Mouse (Mus musculus) intestine, embryonic 15.5 days (tissue): Measurements from ENCODE around the gene Acot5. TPM values are rescaled to one million over a fixed set of nuclear protein-coding genes. Genes with fewer than 3 reads are reported as not detected.

Experiments used
- ATAC-seq: fragments of 200-750 bp; cut with Nextera tagmentation; 2 replicates; pipeline ENCODE4 v1.8.0; 2017; ENCODE audit warnings: moderate TSS enrichment, moderate library complexity
- H3K27ac ChIP-seq: fragments of 300-500 bp; sonication (generic); 2 replicates; pipeline ENCODE4 v1.5.1; 2015; ENCODE audit warnings: mild to moderate bottlenecking, inconsistent platforms
- H3K27me3 ChIP-seq: fragments of 300-500 bp; sonication (generic); replicated peaks from 2 replicates; pipeline ENCODE4 v1.6.1; 2015; ENCODE audit warnings: inconsistent platforms
- H3K36me3 ChIP-seq: fragments of 300-500 bp; sonication (generic); 2 replicates; pipeline ENCODE4 v1.6.1; 2015; ENCODE audit warnings: inconsistent platforms
- H3K4me1 ChIP-seq: fragments of 300-500 bp; sonication (generic); replicated peaks from 2 replicates; pipeline ENCODE4 v1.6.1; 2015; ENCODE audit warnings: inconsistent platforms
- H3K4me2 ChIP-seq: fragments of 300-500 bp; sonication (generic); replicated peaks from 2 replicates; pipeline ENCODE4 v1.6.1; 2015; ENCODE audit warnings: mild to moderate bottlenecking, inconsistent platforms
- H3K4me3 ChIP-seq: fragments of 300-500 bp; sonication (generic); replicated peaks from 2 replicates; pipeline ENCODE4 v1.5.1; 2015; ENCODE audit warnings: inconsistent platforms
- H3K9ac ChIP-seq: fragments of 300-500 bp; sonication (generic); 2 replicates; pipeline ENCODE4 v1.6.1; 2015; ENCODE audit warnings: inconsistent platforms
- H3K9me3 ChIP-seq: fragments of 300-500 bp; sonication (generic); 2 replicates; pipeline ENCODE4 v1.6.1; 2016; ENCODE audit warnings: inconsistent platforms
- WGBS: fragments of 180-500 bp; shearing (Covaris S2); methylation state at CpG from one replicate; pipeline ENCODE4 v1.1.7; 2015; 5-methylcytosine and 5-hydroxymethylcytosine counted together
- polyA plus RNA-seq: library from polyadenylated mRNA; unstranded; fragments of >200 nt; fragmentation: Nextera tagmentation; extraction: Ambion mirVana; gene quantifications from 2 replicates; pipeline ENCODE4 v1.2.1, GENCODE M21; 2015

Acot5 gene
- polyA plus RNA-seq, 1 experiment from 2014 or later, result not detected

- peak overlapping the region; percentile 88 for H3K4me2 ChIP-seq
- ATAC-seq, result no peak
- no peaks in the 10 kb centered on the region for H3K27me3 ChIP-seq
- no peaks in the 10 kb centered on the region for H3K4me1 ChIP-seq
- no peaks in the 10 kb centered on the region for H3K36me3 ChIP-seq
- peak overlapping the region; percentile 59 for H3K4me3 ChIP-seq
- H3K27ac ChIP-seq, result no peak overlapping the region
- WGBS, result 55% methylated on average over 2 of the region's 2 CpGs
- no peak overlapping the region for H3K9ac ChIP-seq
- H3K9me3 ChIP-seq, result no peaks in the 10 kb centered on the region
These were observed 32.3 kb downstream of the Acot5 start for GRCm38 (mm10) chr12:84101493-84101845.

- H3K4me1 ChIP-seq, result no peaks in the 10 kb centered on the region
- no peaks in the 10 kb centered on the region for H3K9me3 ChIP-seq
- no peak overlapping the region for H3K27ac ChIP-seq
- no peaks in the 10 kb centered on the region for H3K36me3 ChIP-seq
- H3K4me2 ChIP-seq, result no peak overlapping the region
- no peak for ATAC-seq
- H3K4me3 ChIP-seq, result no peak overlapping the region
- no peak overlapping the region for H3K9ac ChIP-seq
- H3K27me3 ChIP-seq, result no peaks in the 10 kb centered on the region
- 69% methylated on average over 3 of the region's 3 CpGs for WGBS
These were observed 37.9 kb downstream of the Acot5 start for GRCm38 (mm10) chr12:84107012-84107411.

- no peaks in the 10 kb centered on the region for H3K9me3 ChIP-seq
- no peak overlapping the region for H3K9ac ChIP-seq
- H3K4me3 ChIP-seq, result no peak overlapping the region
- no peak for ATAC-seq
- no peaks in the 10 kb centered on the region for H3K4me1 ChIP-seq
- H3K27ac ChIP-seq, result no peak overlapping the region
- H3K4me2 ChIP-seq, result no peak overlapping the region
- no peaks in the 10 kb centered on the region for H3K27me3 ChIP-seq
- no peaks in the 10 kb centered on the region for H3K36me3 ChIP-seq
- WGBS, result 67% methylated on average over 1 of the region's 1 CpGs
These were observed 38.6 kb downstream of the Acot5 start for GRCm38 (mm10) chr12:84107692-84108091.

GRCm38 (mm10) chr12:84109924-84110323 lies 40.8 kb downstream of the Acot5 start:
- ATAC-seq, result no peak
- Histone ChIP-seq H3K27me3 (no peaks in the 10 kb centered on the region), H3K4me1 (peaks cover 3% of the 10 kb centered on the region; the same call in 1 of the 2 replicates), H3K27ac (no peak overlapping the region), H3K4me2 (no peak overlapping the region), H3K9ac (no peak overlapping the region), H3K36me3 (no peaks in the 10 kb centered on the region), H3K4me3 (no peak overlapping the region), H3K9me3 (no peaks in the 10 kb centered on the region)
- WGBS, result 83% methylated on average over 1 of the region's 1 CpGs

- H3K4me3 ChIP-seq, result no peak overlapping the region
- no peaks in the 10 kb centered on the region for H3K27me3 ChIP-seq
- 88% methylated on average over 4 of the region's 4 CpGs for WGBS
- no peak overlapping the region for H3K9ac ChIP-seq
- no peaks in the 10 kb centered on the region for H3K9me3 ChIP-seq
- no peaks in the 10 kb centered on the region for H3K36me3 ChIP-seq
- H3K4me2 ChIP-seq, result no peak overlapping the region
- no peak for ATAC-seq
- peaks cover 8% of the 10 kb centered on the region; the same call in 1 of the 2 replicates for H3K4me1 ChIP-seq
- H3K27ac ChIP-seq, result no peak overlapping the region
These were observed 41.7 kb downstream of the Acot5 start for GRCm38 (mm10) chr12:84110814-84111213.

GRCm38 (mm10) chr12:84113676-84114075 lies 44.6 kb downstream of the Acot5 start:
- 0 out of 2 replicates have a peak, but pooled peaks have one; percentile 12 for ATAC-seq
- Histone ChIP-seq H3K27ac (no peak overlapping the region), H3K4me2 (peak overlapping the region; percentile 69), H3K9ac (no peak overlapping the region), H3K36me3 (no peaks in the 10 kb centered on the region), H3K27me3 (no peaks in the 10 kb centered on the region), H3K9me3 (no peaks in the 10 kb centered on the region), H3K4me1 (peaks cover 8% of the 10 kb centered on the region; the same call in 1 of the 2 replicates), H3K4me3 (peak overlapping the region; percentile 85)
- WGBS, result 44% methylated on average over 6 of the region's 6 CpGs

- peaks cover 8% of the 10 kb centered on the region; the same call in 1 of the 2 replicates for H3K4me1 ChIP-seq
- H3K27me3 ChIP-seq, result no peaks in the 10 kb centered on the region
- WGBS, result 3% methylated on average over 32 of the region's 35 CpGs
- peak within 1 kb of the TSS; percentile 23 for H3K27ac ChIP-seq
- peak; percentile 98 for ATAC-seq
- H3K9ac ChIP-seq, result peak within 1 kb of the TSS; percentile 66
- H3K4me2 ChIP-seq, result peak within 1 kb of the TSS; percentile 69
- H3K36me3 ChIP-seq, result no peaks in the 10 kb centered on the region
- peak within 1 kb of the TSS; percentile 85 for H3K4me3 ChIP-seq
- H3K9me3 ChIP-seq, result no peaks in the 10 kb centered on the region
These were observed 45.2 kb downstream of the Acot5 start, which contains the start of gene Dnal1 for GRCm38 (mm10) chr12:84114153-84114994. Dnal1 (plus strand) TSS chr12:84114366.

- no peak for ATAC-seq
- Histone ChIP-seq H3K9ac (no peak overlapping the region), H3K4me1 (peaks cover 8% of the 10 kb centered on the region; the same call in 1 of the 2 replicates), H3K4me2 (no peak overlapping the region), H3K36me3 (no peaks in the 10 kb centered on the region), H3K27me3 (no peaks in the 10 kb centered on the region), H3K4me3 (no peak overlapping the region), H3K27ac (no peak overlapping the region), H3K9me3 (no peaks in the 10 kb centered on the region)
- 97% methylated on average over 5 of the region's 5 CpGs for WGBS
These were observed 50.5 kb downstream of the Acot5 start for GRCm38 (mm10) chr12:84119584-84119983.

Other genes with a start within 250 kb of the Acot5 start
- gene Numb, start 147.4 kb upstream of the Acot5 start, polyA plus RNA-seq, result 34.4 and 35.9 TPM in 2 replicates
- 17.5 and 18.3 TPM in 2 replicates for gene Riox1, start 118.7 kb upstream of the Acot5 start, polyA plus RNA-seq
- gene Heatr4, start 84.5 kb upstream of the Acot5 start, polyA plus RNA-seq, result not detected in 2 replicates
- 34.3 and 35.8 TPM in 2 replicates for gene Acot2, start 81.5 kb upstream of the Acot5 start, polyA plus RNA-seq
- 125 and 142 TPM in 2 replicates for gene Acot1, start 59.8 kb upstream of the Acot5 start, polyA plus RNA-seq
- gene Acot4, start 30.9 kb upstream of the Acot5 start, polyA plus RNA-seq, result 8.2 and 8.9 TPM in 2 replicates
- gene Gm49366, start 30.4 kb upstream of the Acot5 start, polyA plus RNA-seq, result not detected in 2 replicates
- gene Acot3, start 17.2 kb upstream of the Acot5 start, polyA plus RNA-seq, result 3.2 and 4.8 TPM in 2 replicates
- gene Acot6, start 31.3 kb downstream of the Acot5 start, polyA plus RNA-seq, result 2.0 and 2.1 TPM in 2 replicates
- gene Dnal1, start 45.0 kb downstream of the Acot5 start, polyA plus RNA-seq, result 3.9 TPM in 2 replicates
- gene Pnma1, start 79.2 kb downstream of the Acot5 start, polyA plus RNA-seq, result 0.59 and 0.63 TPM in 2 replicates
- 7.2 and 7.7 TPM in 2 replicates for gene Elmsan1, start 149.6 kb downstream of the Acot5 start, polyA plus RNA-seq
- gene Ptgr2, start 215.9 kb downstream of the Acot5 start, polyA plus RNA-seq, result 41.7 and 45.2 TPM in 2 replicates
- gene Zfp410, start 247.5 kb downstream of the Acot5 start, polyA plus RNA-seq, result 54.7 and 61.6 TPM in 2 replicates